Mouse (Mus musculus) testis, postnatal 14 days (tissue): ENCODE measurements around the gene Srek1.

Source experiments
- DNase-seq: peaks from one replicate; pipeline ENCODE4 v3.0.0; 2021; ENCODE audit warnings: low spot score

Gene Srek1

GRCm38 (mm10) chr13:103726872-103727271, 47.5 kb downstream of the Srek1 start:
- DNase-seq, result no peak

GRCm38 (mm10) chr13:103711406-103712025, 62.9 kb downstream of the Srek1 start:
- DNase-seq, result no peak

GRCm38 (mm10) chr13:103710359-103710781, 64.0 kb downstream of the Srek1 start:
- DNase-seq, result no peak

GRCm38 (mm10) chr13:103705436-103705978, 68.9 kb downstream of the Srek1 start:
- no peak for DNase-seq

GRCm38 (mm10) chr13:103703833-103704232, 70.6 kb downstream of the Srek1 start:
- peak; percentile 44 for DNase-seq

GRCm38 (mm10) chr13:103703386-103703785, 71.0 kb downstream of the Srek1 start:
- peak; percentile 73 for DNase-seq

- DNase-seq, result no peak
Observed at GRCm38 (mm10) chr13:103702266-103702665, 72.1 kb downstream of the Srek1 start.

- no peak for DNase-seq
Observed at GRCm38 (mm10) chr13:103700752-103701151, 73.7 kb downstream of the Srek1 start.

GRCm38 (mm10) chr13:103697993-103698392, 76.4 kb downstream of the Srek1 start:
- DNase-seq, result no peak

- DNase-seq, result no peak
Observed at GRCm38 (mm10) chr13:103696164-103696563, 78.2 kb downstream of the Srek1 start.

GRCm38 (mm10) chr13:103695456-103695855, 79.0 kb downstream of the Srek1 start:
- no peak for DNase-seq
